Mouse (Mus musculus): ENCODE measurements around the gene Ccn6.

DNA sequence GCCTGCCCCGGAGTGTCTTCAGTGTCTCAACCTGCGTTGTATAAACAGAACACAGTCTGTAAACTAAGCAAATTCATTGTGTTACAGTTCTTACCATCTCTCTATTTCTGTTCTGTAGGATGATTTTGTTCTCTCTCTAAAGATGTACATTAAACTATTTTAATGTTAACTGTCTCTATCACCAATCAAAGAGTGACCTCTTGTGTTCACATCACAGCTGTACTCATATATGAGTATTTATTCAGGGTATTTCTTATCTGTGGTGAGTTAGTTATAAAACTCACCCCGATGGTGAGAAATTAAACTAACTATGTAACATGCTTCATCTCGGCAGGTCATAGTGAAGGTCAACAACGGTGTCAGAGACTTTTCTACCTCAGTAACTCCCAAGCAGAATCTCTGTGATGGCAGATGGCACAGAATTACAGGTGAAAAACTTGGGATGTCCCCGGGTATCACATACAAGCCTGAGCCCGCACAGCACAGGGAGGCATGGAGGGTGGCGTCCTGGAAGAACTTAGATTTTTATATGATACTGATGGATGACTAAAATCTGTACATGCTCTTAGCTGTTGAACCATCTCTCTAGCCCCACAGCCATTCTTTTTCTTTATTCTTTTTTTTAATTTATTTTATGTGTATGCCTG lies 58.7 kb downstream of the Ccn6 start:
- TF ChIP-seq CTCF (IDR thresholded peaks at IDR 0.05; ENCODE audit: extremely low read depth, insufficient read depth, insufficient read length, insufficient replicate concordance), result no peak
- TF ChIP-seq POLR2A (IDR thresholded peaks at IDR 0.05; ENCODE audit: low read depth, low read length), result no peak
